Mouse (Mus musculus): ENCODE results near the gene Olfr893.
"Not testable (repeated sequence)": the region's sequence is repeated elsewhere in the genome, so short reads cannot be mapped to it uniquely, and the experiment has no call there.

Gene Olfr893

GRCm38 (mm10) chr9:38208065-38208464, at the start of gene Olfr893:
Gene Olfr893 (plus strand): TSS chr9:38208365.
- in situ Hi-C loops (cut with MboI, MseI), result no loop called here

- in situ Hi-C loops (cut with MboI, MseI), result not testable (repeated sequence)
Measured at GRCm38 (mm10) chr9:38168341-38168740, 39.8 kb upstream of the Olfr893 start.

GRCm38 (mm10) chr9:38180721-38181120, 27.4 kb upstream of the Olfr893 start, which contains the start of gene Olfr891:
Gene Olfr891 (minus strand): TSS chr9:38180821.
- in situ Hi-C loops (cut with MboI, MseI), result no loop called here

GRCm38 (mm10) chr9:38217755-38218154, 9.6 kb downstream of the Olfr893 start, which contains the start of gene Olfr894:
Gene Olfr894 (plus strand): TSS chr9:38218055.
- in situ Hi-C loops (cut with MboI, MseI), result no loop called here

- in situ Hi-C loops (cut with MboI, MseI), result no loop called here
Measured at GRCm38 (mm10) chr9:38252474-38252873, 44.3 kb downstream of the Olfr893 start, which contains the start of gene Olfr143. Gene Olfr143 (plus strand): TSS chr9:38252774.

Measured in T-helper 2 cell (primary cell).